In the genomic region with DNA sequence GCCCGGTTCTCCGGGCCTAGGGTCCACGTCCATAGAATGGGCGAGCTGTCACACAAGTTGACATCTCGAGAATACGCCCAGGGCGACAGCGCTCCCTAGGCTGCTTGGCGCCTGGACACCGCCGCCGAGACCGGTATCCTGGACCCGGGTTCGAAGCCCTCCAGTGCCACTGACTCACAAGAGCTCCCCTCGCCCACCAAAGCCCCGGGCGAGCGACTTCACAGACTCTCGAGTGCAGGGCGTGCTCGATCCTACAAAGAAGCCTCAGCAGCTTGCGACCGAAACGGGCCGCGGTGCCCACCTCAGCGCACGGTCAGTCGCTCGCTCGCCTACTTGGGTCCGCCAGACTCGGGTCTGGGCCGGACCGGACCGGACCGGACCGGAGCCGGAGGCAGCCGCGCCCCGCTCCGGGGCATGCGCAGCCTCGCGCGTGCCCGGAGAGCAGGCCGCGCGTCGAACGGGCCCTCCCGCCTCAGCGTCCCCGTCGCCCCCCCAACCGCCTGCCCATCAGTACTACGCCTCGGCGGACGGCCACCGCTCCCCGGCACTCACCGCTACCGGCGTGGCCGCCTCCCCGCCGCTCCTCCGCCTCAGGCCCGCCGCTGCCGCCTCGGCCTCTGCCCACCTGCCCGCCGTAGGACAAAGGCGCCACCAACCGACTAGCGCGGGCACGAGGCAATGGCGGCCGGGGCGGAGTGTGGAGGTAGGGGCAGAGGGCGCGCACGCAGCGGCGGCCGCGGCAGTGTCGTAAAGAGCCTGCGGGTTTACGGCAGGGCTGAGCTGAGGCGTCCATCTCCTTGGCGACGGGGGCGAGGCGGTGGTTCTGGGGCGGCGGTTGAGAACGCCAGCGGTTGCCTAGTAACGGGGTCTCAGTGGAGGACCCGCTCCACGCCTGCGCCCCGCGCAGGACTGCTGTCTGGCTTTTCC, we compare ENCODE assay signal across 7 mouse cellular contexts. TPM values are rescaled to one million over a fixed set of nuclear protein-coding genes. Genes with fewer than 3 reads are reported as not detected.
DNase-seq lines count a peak whose midpoint lies in the region; ATAC-seq lines count a peak whose summit lies in the region.

Ncoa5 (minus strand) TSS at position 737 of the 927 bp plus-strand sequence.

- peak within 1 kb of the TSS; percentile 100 for H3K27ac ChIP-seq in embryonic facial prominence, embryonic 10.5 days (replicated peaks)
- peak within 1 kb of the TSS; percentile 99 for H3K27ac ChIP-seq in limb, embryonic 10.5 days
- H3K27ac ChIP-seq in midbrain, embryonic 13.5 days, result peak within 1 kb of the TSS; percentile 96

- H3K27me3 ChIP-seq in embryonic facial prominence, embryonic 10.5 days (replicated peaks; ENCODE audit: low read depth, poor library complexity, severe bottlenecking), result no peaks in the 10 kb centered on the region
- H3K27me3 ChIP-seq in limb, embryonic 10.5 days (ENCODE audit: low read depth, poor library complexity, severe bottlenecking), result no peaks in the 10 kb centered on the region
- H3K27me3 ChIP-seq in midbrain, embryonic 13.5 days, result no peaks in the 10 kb centered on the region

- peak within 1 kb of the TSS; percentile 76 for H3K4me2 ChIP-seq in midbrain, embryonic 13.5 days (replicated peaks)

- no peaks in the 10 kb centered on the region for H3K9me3 ChIP-seq in embryonic facial prominence, embryonic 10.5 days
- H3K9me3 ChIP-seq in limb, embryonic 10.5 days (replicated peaks), result no peaks in the 10 kb centered on the region
- H3K9me3 ChIP-seq in midbrain, embryonic 13.5 days, result no peaks in the 10 kb centered on the region

- ATAC-seq in granulocyte monocyte progenitor cell, adult 5-6 weeks (replicated peaks; ENCODE audit: poor library complexity, severe bottlenecking), result peak; percentile 98
- peak; percentile 96 for ATAC-seq in midbrain, embryonic 13.5 days

- peak; percentile 98 for DNase-seq in adrenal gland, postnatal 10 days
- DNase-seq in embryonic facial prominence, embryonic 10.5 days (ENCODE audit: low spot score), result peak; percentile 100
- peak; percentile 97 for DNase-seq in kidney, adult 11 months
- DNase-seq in limb, embryonic 10.5 days (ENCODE audit: low spot score), result peak; percentile 100
- DNase-seq in spleen, adult 12 weeks (ENCODE audit: low spot score), result peak; percentile 92

- H3K4me3 ChIP-seq in embryonic facial prominence, embryonic 10.5 days, result peak within 1 kb of the TSS; percentile 91
- H3K4me3 ChIP-seq in limb, embryonic 10.5 days, result peak within 1 kb of the TSS; percentile 93
- H3K4me3 ChIP-seq in midbrain, embryonic 13.5 days (replicated peaks), result peak within 1 kb of the TSS; percentile 96

- H3K4me1 ChIP-seq in embryonic facial prominence, embryonic 10.5 days, result peaks cover 34% of the 10 kb centered on the region
- peaks cover 19% of the 10 kb centered on the region for H3K4me1 ChIP-seq in limb, embryonic 10.5 days
- H3K4me1 ChIP-seq in midbrain, embryonic 13.5 days (replicated peaks), result peaks cover 40% of the 10 kb centered on the region

- peak within 1 kb of the TSS; percentile 99 for H3K9ac ChIP-seq in midbrain, embryonic 13.5 days (replicated peaks)

- H3K36me3 ChIP-seq in embryonic facial prominence, embryonic 10.5 days (replicated peaks), result peaks cover 8% of the 10 kb centered on the region; the same call in 1 of the 2 replicates
- peaks cover 4% of the 10 kb centered on the region; the same call in 1 of the 2 replicates for H3K36me3 ChIP-seq in limb, embryonic 10.5 days
- no peaks in the 10 kb centered on the region for H3K36me3 ChIP-seq in midbrain, embryonic 13.5 days

- under 1% methylated on average over 111 of the region's 111 CpGs for WGBS in embryonic facial prominence, embryonic 10.5 days
- WGBS in limb, embryonic 10.5 days, result under 1% methylated on average over 104 of the region's 111 CpGs
- under 1% methylated on average over 100 of the region's 111 CpGs for WGBS in midbrain, embryonic 13.5 days

RNA-seq across cellular contexts. Expression of gene Ncoa5, which starts in this region (rescaled TPM):
- 10 to 100 TPM; 29.3 to 35.9 TPM for total RNA-seq in adrenal gland, postnatal 10 days (2021)
- polyA plus RNA-seq in embryonic facial prominence, embryonic 10.5 days (2016; fragmentation: Nextera tagmentation; extraction: Ambion mirVana), result 98.9 TPM in 2 replicates
- 31.9 and 38.5 TPM in 2 replicates for total RNA-seq in granulocyte monocyte progenitor cell, adult 5-6 weeks (2014; fragmentation: Nextera tagmentation)
- total RNA-seq in granulocyte monocyte progenitor cell, adult 5-6 weeks (2017), result 35.0 and 38.3 TPM in 2 replicates
- polyA plus RNA-seq in limb, embryonic 10.5 days (2016; fragmentation: Nextera tagmentation; extraction: Ambion mirVana), result 92.9 and 105 TPM in 2 replicates
- 132 and 137 TPM in 2 replicates for polyA plus RNA-seq in midbrain, embryonic 13.5 days (2015; fragmentation: Nextera tagmentation; extraction: Ambion mirVana)

Comparison
In these comparisons a context has a peak if more than half of its experiments do, and no peak if none do; other contexts are left out.
1. Peak in every context shown above with its lines: DNase-seq, ATAC-seq, H3K4me3 ChIP-seq and H3K27ac ChIP-seq.